Mouse (Mus musculus) hindbrain, embryonic 16.5 days (tissue): ENCODE measurements at regions not wholly inside any gene's neighbourhood (a gene's known extent, or its start where the extent isn't known, plus 50 kb on each side); places are given as distances from the start of the nearest gene placed in this dataset.

ENCODE experiments used
- ATAC-seq: fragments of 200-750 bp; cut with Nextera tagmentation; 2 replicates; pipeline ENCODE4 v1.8.0; 2017; ENCODE audit warnings: moderate TSS enrichment, moderate library complexity
- H3K27ac ChIP-seq: fragments of 300-500 bp; sonication (generic); 2 replicates; pipeline ENCODE4 v1.5.1; 2014; ENCODE audit warnings: low read depth, mild to moderate bottlenecking, control low read depth, low read length, moderate library complexity
- H3K27me3 ChIP-seq: fragments of 300-500 bp; sonication (generic); replicated peaks from 2 replicates; pipeline ENCODE4 v1.6.1; 2014; ENCODE audit warnings: low read length; ENCODE audit not compliant: control insufficient read depth, insufficient read depth
- H3K36me3 ChIP-seq: fragments of 300-500 bp; sonication (generic); 2 replicates; pipeline ENCODE4 v1.6.1; 2014; ENCODE audit warnings: mild to moderate bottlenecking, low read length, moderate library complexity, mixed read lengths; ENCODE audit not compliant: control insufficient read depth, insufficient read depth
- H3K4me1 ChIP-seq: fragments of 300-500 bp; sonication (generic); 2 replicates; pipeline ENCODE4 v1.6.1; 2014; ENCODE audit warnings: low read depth, low read length; ENCODE audit not compliant: control insufficient read depth, insufficient read depth
- H3K4me2 ChIP-seq: fragments of 300-500 bp; sonication (generic); 2 replicates; pipeline ENCODE4 v1.6.1; 2014; ENCODE audit warnings: mild to moderate bottlenecking, low read length, control low read depth, moderate library complexity
- H3K4me3 ChIP-seq: fragments of 300-500 bp; sonication (generic); 2 replicates; pipeline ENCODE4 v1.5.1; 2014; ENCODE audit warnings: mild to moderate bottlenecking, low read length, control low read depth, moderate library complexity
- H3K9ac ChIP-seq: fragments of 300-500 bp; sonication (generic); 2 replicates; pipeline ENCODE4 v1.6.1; 2014; ENCODE audit warnings: low read depth, mild to moderate bottlenecking, control low read depth, low read length, moderate library complexity
- H3K9me3 ChIP-seq: fragments of 300-500 bp; sonication (generic); 2 replicates; pipeline ENCODE4 v1.6.1; 2014; ENCODE audit warnings: mild to moderate bottlenecking, low read length, moderate library complexity; ENCODE audit not compliant: control insufficient read depth
- WGBS: fragments of 180-500 bp; shearing (Covaris S2); extraction: QIAGEN DNeasy Blood & Tissue Kit; methylation state at CpG from one replicate; pipeline ENCODE4 v1.1.7; 2014; 5-methylcytosine and 5-hydroxymethylcytosine counted together

DNA sequence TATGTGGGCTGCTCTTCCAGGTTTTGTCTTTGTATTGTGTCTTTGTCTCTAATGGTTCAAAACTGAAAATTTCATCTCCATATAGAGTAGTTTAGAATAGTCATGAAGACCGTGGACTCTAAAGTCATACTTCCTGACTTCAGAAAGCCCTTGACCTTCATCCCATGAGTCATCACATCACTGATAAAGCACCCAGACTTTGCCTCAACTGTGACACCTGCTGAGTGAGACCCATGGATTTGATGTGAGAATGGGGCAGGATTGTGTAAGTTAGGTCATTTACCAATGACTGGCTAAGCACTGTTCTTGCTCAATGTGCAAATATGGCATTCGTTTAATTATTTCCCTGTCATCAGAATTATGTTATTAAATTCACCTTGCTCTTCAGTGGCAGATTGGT lies 714.2 kb downstream of the Tmem132b start:
- 91% methylated on average over 2 of the region's 2 CpGs for WGBS
- H3K9me3 ChIP-seq = no peaks in the 10 kb centered on the region
- H3K4me1 ChIP-seq = no peaks in the 10 kb centered on the region
- no peak overlapping the region for H3K9ac ChIP-seq
- H3K27me3 ChIP-seq = no peaks in the 10 kb centered on the region
- ATAC-seq = no peak
- H3K4me2 ChIP-seq = no peak overlapping the region
- no peak overlapping the region for H3K4me3 ChIP-seq
- H3K36me3 ChIP-seq = no peaks in the 10 kb centered on the region
- no peak overlapping the region for H3K27ac ChIP-seq

DNA sequence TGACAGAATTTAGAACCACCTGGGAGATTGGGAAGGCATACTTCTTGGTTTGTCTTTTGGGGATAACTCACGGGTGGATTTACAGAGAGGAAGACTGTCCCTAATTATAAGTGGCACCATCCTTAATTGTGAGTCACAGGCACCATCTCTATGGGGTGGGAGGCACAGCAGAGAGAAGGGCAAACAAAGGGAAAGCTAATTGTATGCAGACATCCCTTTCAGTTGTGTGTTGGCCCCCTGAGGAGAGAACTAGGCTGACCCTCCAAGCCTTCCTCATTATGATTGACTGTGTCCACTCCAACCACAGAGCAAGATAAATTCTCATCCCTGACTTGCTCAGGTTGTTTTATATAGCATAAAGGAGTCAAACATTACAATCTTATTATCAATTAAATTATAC lies 718.8 kb downstream of the Tmem132b start:
- H3K36me3 ChIP-seq = no peaks in the 10 kb centered on the region
- H3K9ac ChIP-seq = no peak overlapping the region
- H3K4me1 ChIP-seq = no peaks in the 10 kb centered on the region
- H3K9me3 ChIP-seq = no peaks in the 10 kb centered on the region
- H3K27me3 ChIP-seq = no peaks in the 10 kb centered on the region
- no peak overlapping the region for H3K4me2 ChIP-seq
- no peak for ATAC-seq
- no peak overlapping the region for H3K4me3 ChIP-seq
- 23% methylated on average over 1 of the region's 1 CpGs for WGBS
- no peak overlapping the region for H3K27ac ChIP-seq

DNA sequence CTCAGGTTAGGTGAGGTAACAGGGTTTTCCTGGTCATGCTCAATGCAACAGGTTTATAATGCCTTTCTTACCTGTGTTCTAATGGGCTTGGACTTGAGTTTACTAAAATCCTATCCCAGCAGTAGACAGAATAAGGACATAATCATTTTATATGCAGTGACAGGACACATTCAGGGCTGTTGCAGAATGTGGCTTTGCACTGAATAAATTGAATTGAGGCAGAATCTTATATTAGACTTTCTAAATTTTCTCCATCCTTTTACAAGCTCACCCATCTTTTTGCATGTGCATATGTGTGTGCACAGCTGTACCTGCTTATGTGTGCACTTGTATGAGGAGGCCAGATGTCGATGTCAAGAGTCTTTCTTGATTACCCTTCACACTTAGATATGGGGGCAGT lies 723.1 kb downstream of the Tmem132b start:
- no peaks in the 10 kb centered on the region; the same call in 1 of the 2 replicates for H3K27me3 ChIP-seq
- H3K4me3 ChIP-seq = no peak overlapping the region
- H3K4me1 ChIP-seq = no peaks in the 10 kb centered on the region
- H3K9ac ChIP-seq = no peak overlapping the region
- H3K4me2 ChIP-seq = no peak overlapping the region
- no peaks in the 10 kb centered on the region for H3K36me3 ChIP-seq
- ATAC-seq = no peak
- WGBS = 85% methylated on average over 1 of the region's 1 CpGs
- H3K9me3 ChIP-seq = peaks cover 2% of the 10 kb centered on the region; the same call in 1 of the 2 replicates
- no peak overlapping the region for H3K27ac ChIP-seq

DNA sequence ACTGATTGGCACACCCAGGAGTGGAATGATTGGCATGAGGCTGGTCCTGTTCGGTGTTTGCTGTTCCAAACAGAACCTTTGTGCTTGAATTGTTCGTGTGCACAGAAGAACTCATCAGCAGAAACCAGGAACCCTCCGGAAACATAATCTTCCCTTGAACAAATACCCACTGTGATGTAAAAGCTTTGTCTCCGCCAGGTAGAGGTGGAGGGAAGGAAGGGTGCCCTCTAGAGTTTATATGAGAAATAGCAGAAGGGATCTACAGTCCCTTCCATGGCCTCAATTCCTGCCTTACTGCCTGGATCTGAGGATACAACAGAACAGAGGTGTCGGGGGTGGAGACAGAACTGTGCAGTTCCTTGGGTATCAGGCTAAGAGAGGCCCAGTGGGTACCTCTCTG lies 726.3 kb downstream of the Tmem132b start:
- Histone ChIP-seq H3K9ac (no peak overlapping the region), H3K9me3 (peaks cover 2% of the 10 kb centered on the region; the same call in 1 of the 2 replicates), H3K4me2 (no peak overlapping the region), H3K36me3 (no peaks in the 10 kb centered on the region), H3K4me3 (no peak overlapping the region), H3K27ac (no peak overlapping the region), H3K4me1 (no peaks in the 10 kb centered on the region), H3K27me3 (no peaks in the 10 kb centered on the region; the same call in 1 of the 2 replicates)
- ATAC-seq = no peak
- WGBS = 83% methylated on average over 5 of the region's 5 CpGs

DNA sequence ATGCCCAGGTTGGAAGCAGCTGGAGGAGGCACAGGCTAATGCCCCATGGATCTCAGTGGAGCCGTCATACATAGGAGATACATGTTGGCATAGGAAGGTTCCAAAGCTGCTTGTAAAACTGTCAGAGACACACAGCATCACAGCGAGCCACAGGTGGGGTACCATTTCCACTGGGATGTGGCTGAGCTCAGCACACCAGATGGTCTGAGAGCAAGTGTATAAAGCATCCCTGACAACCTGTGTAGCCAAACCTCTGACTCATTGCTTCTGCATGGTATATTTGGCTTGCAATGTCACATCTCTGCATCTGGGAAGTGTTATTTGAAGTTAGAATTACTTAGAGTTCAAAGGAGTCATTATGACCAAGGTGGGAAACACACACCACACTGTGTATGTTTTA lies 734.9 kb downstream of the Tmem132b start:
- 65% methylated on average over 2 of the region's 2 CpGs for WGBS

DNA sequence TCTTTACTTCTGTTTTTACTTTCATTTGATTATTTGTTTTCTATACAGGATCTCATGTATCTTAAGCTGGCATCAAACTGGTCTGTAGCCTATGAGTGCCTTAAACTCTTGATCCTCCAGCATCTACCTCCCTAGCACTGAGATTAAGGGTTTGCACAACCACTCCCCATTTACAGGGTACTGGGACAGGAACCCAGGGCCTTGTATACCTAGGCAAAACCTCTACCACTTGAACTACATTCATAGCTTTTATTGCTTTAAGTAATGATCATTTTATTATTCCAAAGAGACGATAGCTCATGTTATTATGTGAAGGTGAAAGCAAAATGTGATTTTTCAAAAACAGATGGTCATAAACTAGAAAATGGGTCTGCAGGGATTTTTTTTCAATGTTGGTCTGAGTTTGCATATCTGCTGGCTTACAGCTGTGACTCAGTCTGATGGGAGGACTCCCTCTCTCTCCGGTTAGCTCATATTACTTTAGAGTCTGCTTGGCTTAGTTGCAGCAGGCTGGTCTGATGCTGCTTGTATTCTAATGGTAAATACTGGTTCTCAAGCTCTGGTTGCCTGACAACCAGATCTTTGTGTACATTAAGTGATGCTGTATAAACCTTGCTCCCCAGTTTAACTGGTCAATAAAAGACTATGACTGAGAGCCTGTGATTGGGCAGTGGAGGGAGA lies 735.5 kb downstream of the Tmem132b start:
- Histone ChIP-seq H3K4me2 (no peak overlapping the region), H3K27ac (no peak overlapping the region), H3K9me3 (no peaks in the 10 kb centered on the region), H3K4me3 (no peak overlapping the region), H3K36me3 (no peaks in the 10 kb centered on the region), H3K9ac (no peak overlapping the region), H3K4me1 (no peaks in the 10 kb centered on the region), H3K27me3 (no peaks in the 10 kb centered on the region)
- WGBS = 66% methylated on average over 2 of the region's 2 CpGs
- no peak for ATAC-seq

More for the DNA sequence above, 734.9 kb downstream of the Tmem132b start:
- no peaks in the 10 kb centered on the region for H3K9me3 ChIP-seq
- H3K9ac ChIP-seq = no peak overlapping the region
- H3K27ac ChIP-seq = no peak overlapping the region
- no peak overlapping the region for H3K4me2 ChIP-seq
- H3K4me1 ChIP-seq = no peaks in the 10 kb centered on the region
- H3K4me3 ChIP-seq = no peak overlapping the region
- no peak for ATAC-seq
- no peaks in the 10 kb centered on the region for H3K36me3 ChIP-seq
- H3K27me3 ChIP-seq = no peaks in the 10 kb centered on the region

DNA sequence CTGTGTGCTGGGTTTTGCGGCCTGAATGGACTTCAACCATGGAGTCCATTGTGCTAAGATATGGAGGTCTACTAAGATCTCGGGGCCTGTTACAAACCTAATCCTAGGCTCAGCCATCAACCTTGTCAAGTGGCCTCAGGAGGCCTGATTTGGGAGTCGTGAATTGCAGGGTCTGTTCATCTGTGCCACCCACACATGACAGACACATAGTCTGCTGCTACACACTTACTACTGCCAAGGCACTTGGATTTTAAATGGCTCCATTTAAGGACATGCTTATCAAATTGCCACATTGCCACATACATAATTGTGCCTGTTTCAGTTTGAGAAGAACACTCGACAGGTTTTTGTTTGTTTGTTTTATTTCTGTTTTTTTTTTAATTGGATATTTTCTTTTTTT lies 737.0 kb downstream of the Tmem132b start:
- no peaks in the 10 kb centered on the region for H3K27me3 ChIP-seq
- H3K4me2 ChIP-seq = no peak overlapping the region
- no peak overlapping the region for H3K9ac ChIP-seq
- ATAC-seq = no peak
- no peaks in the 10 kb centered on the region for H3K4me1 ChIP-seq
- no peak overlapping the region for H3K27ac ChIP-seq
- H3K9me3 ChIP-seq = no peaks in the 10 kb centered on the region
- H3K36me3 ChIP-seq = no peaks in the 10 kb centered on the region
- no peak overlapping the region for H3K4me3 ChIP-seq
- WGBS = 84% methylated on average over 4 of the region's 4 CpGs

DNA sequence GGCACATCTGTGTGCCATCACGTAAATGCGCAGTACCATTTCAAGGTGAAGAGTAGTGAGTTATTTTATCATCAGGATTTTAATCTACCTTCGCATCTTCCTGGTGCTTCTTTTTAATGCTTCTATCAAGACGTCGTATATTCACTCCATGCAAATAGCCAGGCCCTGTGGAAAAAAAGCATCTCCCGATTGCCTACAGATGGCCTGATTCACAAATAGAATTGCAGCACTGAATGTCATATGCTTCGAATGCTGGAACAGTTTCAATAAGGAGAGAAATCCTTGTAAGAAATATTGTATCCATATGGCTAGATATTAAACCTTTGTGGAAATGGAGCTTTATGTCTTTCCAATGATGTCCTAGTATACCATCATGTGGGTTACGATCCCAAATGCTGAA lies 742.7 kb downstream of the Tmem132b start:
- no peak for ATAC-seq
- Histone ChIP-seq H3K9me3 (no peaks in the 10 kb centered on the region), H3K4me2 (no peak overlapping the region), H3K36me3 (no peaks in the 10 kb centered on the region), H3K4me1 (no peaks in the 10 kb centered on the region), H3K9ac (no peak overlapping the region), H3K27me3 (no peaks in the 10 kb centered on the region), H3K27ac (no peak overlapping the region), H3K4me3 (no peak overlapping the region)
- 80% methylated on average over 8 of the region's 8 CpGs for WGBS

DNA sequence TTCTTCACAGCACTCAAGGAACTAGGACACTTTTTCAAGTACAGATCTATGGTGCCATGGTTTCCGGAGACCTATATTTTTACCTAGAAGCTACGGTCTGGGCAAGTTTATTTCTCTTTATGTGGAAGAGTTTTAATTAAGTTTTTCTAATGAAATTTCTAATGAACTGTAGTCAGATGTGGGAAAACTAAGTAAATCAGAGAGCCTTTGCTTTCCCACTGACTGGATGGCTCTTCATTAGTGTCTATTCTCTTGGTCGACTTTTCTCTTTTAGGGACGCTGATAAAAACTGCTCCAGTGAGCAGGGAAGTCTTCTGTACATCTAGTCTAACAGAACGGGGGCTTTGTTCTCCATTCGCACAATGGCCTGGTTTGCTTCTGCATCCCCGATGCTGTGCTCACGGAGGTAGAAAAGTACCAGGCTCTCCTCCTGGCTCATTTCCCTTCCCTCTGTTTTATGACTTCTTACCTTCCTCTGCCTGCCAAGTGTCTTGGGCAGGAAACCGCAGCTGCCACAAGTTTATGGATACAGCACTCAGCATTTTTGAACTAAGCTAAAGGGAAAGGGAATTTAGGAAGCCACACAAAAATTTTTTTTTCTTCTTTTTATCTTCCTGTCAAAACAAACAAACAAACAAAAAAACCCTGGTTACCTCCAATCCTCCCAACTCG lies 749.6 kb downstream of the Tmem132b start:
- no peak overlapping the region for H3K27ac ChIP-seq
- no peak overlapping the region for H3K9ac ChIP-seq
- no peaks in the 10 kb centered on the region for H3K36me3 ChIP-seq
- no peak overlapping the region for H3K4me3 ChIP-seq
- ATAC-seq = no peak
- H3K9me3 ChIP-seq = no peaks in the 10 kb centered on the region
- no peaks in the 10 kb centered on the region for H3K27me3 ChIP-seq
- 18% methylated on average over 10 of the region's 10 CpGs for WGBS
- H3K4me2 ChIP-seq = no peak overlapping the region
- peaks cover 4% of the 10 kb centered on the region for H3K4me1 ChIP-seq
